Mouse (Mus musculus) brain, adult 10 weeks (tissue): ENCODE data around the gene Gm21972. TPM values are rescaled to one million over a fixed set of nuclear protein-coding genes. Genes with fewer than 3 reads are reported as not detected.

ENCODE experiments used
- polyA plus RNA-seq: library from polyadenylated mRNA; stranded (reverse); fragments of 350-450 nt; fragmentation: Illumina TruSeq; extraction: RNeasy Lipid Tissue Mini Kit (QIAGEN cat#74804); gene quantifications from one replicate; pipeline ENCODE4 v1.2.3, GENCODE M21; 2015; ENCODE audit warnings: low read depth, low replicate concordance

The Gm21972 gene
- polyA plus RNA-seq: 1.1 TPM

DNA sequence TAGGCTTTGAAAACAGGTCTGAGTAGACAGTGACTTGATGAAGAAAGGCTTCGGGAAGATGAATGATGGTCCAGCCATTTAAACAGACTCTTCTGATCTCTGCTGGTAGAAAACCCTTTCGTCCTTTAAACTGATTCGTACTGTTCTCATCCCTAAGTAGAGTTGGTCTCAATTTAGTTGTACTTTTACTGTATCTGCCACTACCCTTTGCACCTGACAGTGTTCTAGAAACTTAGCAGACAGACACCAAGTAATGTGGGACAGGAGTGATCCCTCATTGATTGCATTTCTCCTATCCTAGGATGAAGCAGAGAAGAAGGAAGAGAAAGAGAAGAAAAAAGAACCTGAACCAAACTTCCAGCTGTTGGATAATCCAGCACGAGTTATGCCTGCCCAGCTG is at the start of gene Gm21972:
Gm21972 (plus strand) TSS at position 301 of the 400 bp plus-strand sequence.

DNA sequence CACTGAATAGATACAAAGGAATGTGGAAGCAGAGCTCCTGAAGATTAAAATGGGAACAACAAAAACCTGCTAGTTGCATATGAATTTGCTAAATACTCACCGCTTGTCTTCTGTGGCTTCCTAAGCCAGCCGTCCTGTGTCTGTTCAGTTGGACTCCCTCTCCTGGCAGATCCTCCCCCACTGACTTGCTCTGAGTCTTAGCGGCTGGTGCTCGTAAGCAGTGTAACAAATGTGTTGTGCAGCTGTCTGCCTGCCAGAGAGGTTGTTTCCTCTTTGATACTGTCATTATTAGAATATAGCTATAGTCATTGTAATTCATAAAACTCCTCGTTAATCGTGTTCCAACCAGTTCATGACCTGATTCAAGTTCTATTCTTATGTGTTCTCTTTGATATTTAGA is 21.7 kb upstream of the Gm21972 start, which contains the start of gene Htr2b:
Htr2b (minus strand) TSS at position 192 of the 400 bp plus-strand sequence.

DNA sequence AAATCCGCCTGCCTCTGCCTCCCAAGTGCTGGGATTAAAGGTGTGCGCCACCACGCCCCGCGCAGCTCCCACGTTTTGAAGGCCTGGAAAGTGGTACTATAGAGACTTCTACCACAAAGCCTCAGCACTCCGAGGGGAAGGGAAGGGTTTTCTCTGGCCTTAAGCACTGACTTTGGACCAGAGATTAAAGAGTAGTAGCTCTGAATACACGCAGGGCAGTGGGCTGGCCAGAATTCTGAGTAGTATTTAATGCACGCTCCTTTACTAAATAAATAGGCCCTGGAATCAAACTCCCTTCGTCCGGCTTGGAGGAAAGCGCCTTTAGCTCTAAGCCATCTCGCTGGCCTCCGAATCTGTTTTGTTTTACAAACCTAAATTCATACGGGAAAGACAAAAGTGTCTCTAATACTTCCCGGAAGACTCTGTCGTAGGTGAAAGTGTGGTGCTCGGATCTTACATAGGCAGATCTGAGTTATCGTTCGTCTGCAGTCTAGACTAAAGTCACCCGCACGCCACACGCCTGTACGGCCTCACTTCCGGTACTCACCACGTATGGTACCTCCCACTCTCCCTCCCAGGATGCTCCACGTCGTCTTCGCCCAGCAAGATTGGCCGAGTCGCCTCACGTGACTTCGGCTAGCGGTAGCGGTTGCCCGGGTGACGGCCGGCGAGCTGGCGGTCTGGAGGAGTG is 20.8 kb downstream of the Gm21972 start, which contains the start of gene Armc9:
Armc9 (plus strand) TSS at position 648 of the 691 bp plus-strand sequence.

Other genes with a start within 250 kb of the Gm21972 start
- 732 TPM for gene Itm2c, start 239.4 kb upstream of the Gm21972 start, polyA plus RNA-seq
- gene 4933407L21Rik, start 205.2 kb upstream of the Gm21972 start, polyA plus RNA-seq: 8.6 TPM
- 0.19 TPM for gene Gpr55, start 172.6 kb upstream of the Gm21972 start, polyA plus RNA-seq
- gene Spata3, start 116.8 kb upstream of the Gm21972 start, polyA plus RNA-seq: 0.58 TPM
- gene 2810459M11Rik, start 87.8 kb upstream of the Gm21972 start, polyA plus RNA-seq: 7.3 TPM
- gene Psmd1, start 69.2 kb upstream of the Gm21972 start, polyA plus RNA-seq: 123 TPM
- not detected for gene Htr2b, start 21.7 kb upstream of the Gm21972 start, polyA plus RNA-seq
- gene Armc9, start 21.1 kb downstream of the Gm21972 start, polyA plus RNA-seq: 29.8 TPM
- gene B3gnt7, start 169.2 kb downstream of the Gm21972 start, polyA plus RNA-seq: 0.67 TPM
- 140 TPM for gene Ncl, start 225.8 kb downstream of the Gm21972 start, polyA plus RNA-seq